Mouse (Mus musculus): ENCODE results near the gene Wscd2. TPM values are rescaled to one million over a fixed set of nuclear protein-coding genes. Genes with fewer than 3 reads are reported as not detected.
A peak's percentile ranks its signal among the peaks of the same experiment; 100 is the strongest.

Wscd2 gene
- polyA plus RNA-seq, 1 experiment from 2014 or later: 12.5 TPM

- peak overlapping the region; percentile 47 for H3K4me2 ChIP-seq
- H3K4me1 ChIP-seq: peaks cover 37% of the 10 kb centered on the region
- no peak for ATAC-seq (ENCODE audit: insufficient number of reproducible peaks, insufficient read depth, low FRiP score, low TSS enrichment, low read depth)
- no peaks in the 10 kb centered on the region for H3K9me3 ChIP-seq
- H3K9ac ChIP-seq: 0 out of 2 replicates have a peak overlapping the region, but pooled peaks have one; percentile 28
- WGBS: 28% methylated on average over 21 of the region's 21 CpGs
- H3K4me3 ChIP-seq: peak overlapping the region; percentile 24; the same call in 1 of the 2 replicates
- H3K36me3 ChIP-seq: no peaks in the 10 kb centered on the region
- no peak overlapping the region for H3K27ac ChIP-seq
- H3K27me3 ChIP-seq: peaks cover 35% of the 10 kb centered on the region
These were observed 28.0 kb upstream of the Wscd2 start for GRCm38 (mm10) chr5:113461998-113462625.

DNA sequence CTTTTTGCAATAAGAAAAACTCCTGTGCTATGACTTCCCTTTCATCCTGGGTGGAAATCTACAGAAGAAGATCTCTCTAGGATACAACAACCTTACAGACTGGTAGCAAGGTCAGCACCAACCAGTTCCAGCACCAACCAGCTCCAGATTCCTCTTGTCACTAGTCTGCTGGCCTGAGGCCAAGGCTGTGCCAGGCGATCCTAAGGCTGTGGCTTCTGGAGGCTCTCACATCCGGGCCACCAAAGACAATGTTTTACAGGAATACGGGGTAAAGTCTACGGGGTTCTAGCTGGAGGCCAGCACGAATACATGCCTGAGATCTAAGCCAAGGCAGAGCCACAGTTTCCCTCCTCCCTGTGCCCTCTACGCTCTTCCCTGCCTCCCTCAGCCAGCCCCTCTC lies 25.4 kb upstream of the Wscd2 start:
- 63% methylated on average over 6 of the region's 6 CpGs for WGBS

GRCm38 (mm10) chr5:113466536-113466935 lies 23.6 kb upstream of the Wscd2 start:
- Histone ChIP-seq H3K27ac (0 out of 2 replicates have a peak overlapping the region, but pooled peaks have one; percentile 92), H3K36me3 (no peaks in the 10 kb centered on the region), H3K4me1 (peaks cover 64% of the 10 kb centered on the region), H3K9ac (no peak overlapping the region), H3K27me3 (peaks cover 24% of the 10 kb centered on the region), H3K4me3 (no peak overlapping the region), H3K4me2 (no peak overlapping the region), H3K9me3 (no peaks in the 10 kb centered on the region)
- no peak for ATAC-seq (ENCODE audit: insufficient number of reproducible peaks, insufficient read depth, low FRiP score, low TSS enrichment, low read depth)
- 50% methylated on average over 6 of the region's 6 CpGs for WGBS

More for the DNA sequence above, 25.4 kb upstream of the Wscd2 start:
- Histone ChIP-seq H3K27ac (peak overlapping the region; percentile 60), H3K4me2 (no peak overlapping the region), H3K9me3 (no peaks in the 10 kb centered on the region), H3K9ac (0 out of 2 replicates have a peak overlapping the region, but pooled peaks have one; percentile 22), H3K4me1 (peaks cover 64% of the 10 kb centered on the region), H3K4me3 (no peak overlapping the region), H3K36me3 (no peaks in the 10 kb centered on the region), H3K27me3 (peaks cover 35% of the 10 kb centered on the region)
- no peak for ATAC-seq (ENCODE audit: insufficient number of reproducible peaks, insufficient read depth, low FRiP score, low TSS enrichment, low read depth)

DNA sequence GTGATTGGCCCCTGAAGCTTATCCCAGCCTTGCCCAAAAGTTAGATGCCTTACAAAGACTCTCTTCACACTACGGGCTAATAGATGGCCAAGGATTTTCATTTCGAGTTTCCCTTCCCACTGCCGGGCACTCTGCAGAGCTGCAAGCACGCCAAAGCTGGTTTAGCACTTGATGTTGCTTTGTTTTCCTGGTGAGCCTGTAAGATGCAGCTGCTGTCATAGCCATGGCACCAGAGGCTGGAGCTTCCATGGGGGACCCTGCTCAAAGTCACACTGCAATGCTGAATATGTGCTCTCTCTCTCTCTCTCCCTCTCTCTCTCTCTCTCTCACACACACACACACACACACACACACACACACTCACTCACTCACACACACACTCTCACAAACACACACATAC lies 23.1 kb upstream of the Wscd2 start:
- H3K27ac ChIP-seq: peak overlapping the region; percentile 92
- ATAC-seq (ENCODE audit: insufficient number of reproducible peaks, insufficient read depth, low FRiP score, low TSS enrichment, low read depth): no peak
- peaks cover 18% of the 10 kb centered on the region for H3K27me3 ChIP-seq
- H3K4me3 ChIP-seq: no peak overlapping the region
- 25% methylated on average over 4 of the region's 4 CpGs for WGBS
- H3K4me1 ChIP-seq: peaks cover 59% of the 10 kb centered on the region
- H3K9me3 ChIP-seq: no peaks in the 10 kb centered on the region
- no peak overlapping the region for H3K9ac ChIP-seq
- peak overlapping the region; percentile 51 for H3K4me2 ChIP-seq
- no peaks in the 10 kb centered on the region for H3K36me3 ChIP-seq

DNA sequence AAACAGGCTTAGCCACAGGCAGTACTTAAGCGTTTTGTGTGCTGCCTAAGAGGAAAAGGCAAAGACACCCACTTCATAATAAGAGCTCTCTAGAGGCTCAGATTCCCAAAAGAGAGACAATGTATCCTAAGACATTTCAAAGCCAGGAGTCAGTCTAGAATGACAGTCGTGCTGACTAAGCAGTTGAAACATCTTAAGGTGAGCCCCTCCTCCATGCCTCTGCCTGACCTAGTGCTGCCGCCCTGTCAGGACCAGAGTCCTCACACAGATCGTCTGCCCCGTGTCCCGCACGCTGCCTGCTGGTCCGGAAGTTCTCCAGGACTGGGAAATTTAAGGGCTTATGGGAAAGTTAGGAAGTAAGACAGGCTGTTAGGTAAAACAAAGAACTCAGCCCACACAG lies 22.4 kb upstream of the Wscd2 start:
- under 1% methylated on average over 8 of the region's 8 CpGs for WGBS
- Histone ChIP-seq H3K9me3 (no peaks in the 10 kb centered on the region), H3K36me3 (no peaks in the 10 kb centered on the region), H3K27me3 (peaks cover 12% of the 10 kb centered on the region), H3K27ac (peak overlapping the region; percentile 92), H3K4me1 (peaks cover 52% of the 10 kb centered on the region), H3K4me2 (peak overlapping the region; percentile 51), H3K9ac (peak overlapping the region; percentile 12; the same call in 1 of the 2 replicates), H3K4me3 (no peak overlapping the region)
- no peak for ATAC-seq (ENCODE audit: insufficient number of reproducible peaks, insufficient read depth, low FRiP score, low TSS enrichment, low read depth)

- 50% methylated on average over 5 of the region's 5 CpGs for WGBS
- ATAC-seq (ENCODE audit: insufficient number of reproducible peaks, insufficient read depth, low FRiP score, low TSS enrichment, low read depth): no peak
These were observed 21.5 kb upstream of the Wscd2 start for GRCm38 (mm10) chr5:113468625-113469024.

DNA sequence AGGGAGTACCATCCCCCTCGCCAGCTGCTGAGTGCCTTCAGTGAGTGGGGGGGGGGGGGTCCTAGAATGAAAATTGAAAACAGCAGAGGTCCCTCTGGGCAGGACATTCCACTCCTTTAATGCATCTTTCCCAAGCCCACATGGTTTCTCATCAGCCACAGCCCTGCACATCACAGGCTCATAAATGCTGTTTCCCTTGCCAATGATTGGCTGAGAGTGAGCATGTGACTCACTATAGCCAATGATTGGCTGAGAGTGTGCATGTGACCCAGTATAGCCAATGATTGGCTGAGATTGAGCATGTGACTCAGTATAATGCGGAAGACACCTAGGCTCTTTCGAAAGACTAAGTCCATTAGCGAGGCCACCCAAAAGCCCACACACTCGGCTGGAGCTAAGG lies 20.9 kb upstream of the Wscd2 start:
- Histone ChIP-seq H3K4me2 (peak overlapping the region; percentile 51), H3K4me3 (no peak overlapping the region), H3K27me3 (no peaks in the 10 kb centered on the region), H3K9me3 (no peaks in the 10 kb centered on the region), H3K4me1 (peaks cover 44% of the 10 kb centered on the region), H3K9ac (no peak overlapping the region), H3K27ac (peak overlapping the region; percentile 92), H3K36me3 (no peaks in the 10 kb centered on the region)
- peak; percentile 76 for ATAC-seq (ENCODE audit: insufficient number of reproducible peaks, insufficient read depth, low FRiP score, low TSS enrichment, low read depth)
- 70% methylated on average over 5 of the region's 5 CpGs for WGBS

More at GRCm38 (mm10) chr5:113468625-113469024, 21.5 kb upstream of the Wscd2 start:
- peaks cover 47% of the 10 kb centered on the region for H3K4me1 ChIP-seq
- H3K9ac ChIP-seq: peak overlapping the region; percentile 12; the same call in 1 of the 2 replicates
- H3K36me3 ChIP-seq: no peaks in the 10 kb centered on the region
- no peak overlapping the region for H3K4me3 ChIP-seq
- H3K27me3 ChIP-seq: peaks cover 3% of the 10 kb centered on the region; the same call in 1 of the 2 replicates
- H3K4me2 ChIP-seq: peak overlapping the region; percentile 51
- H3K9me3 ChIP-seq: no peaks in the 10 kb centered on the region
- peak overlapping the region; percentile 92 for H3K27ac ChIP-seq

DNA sequence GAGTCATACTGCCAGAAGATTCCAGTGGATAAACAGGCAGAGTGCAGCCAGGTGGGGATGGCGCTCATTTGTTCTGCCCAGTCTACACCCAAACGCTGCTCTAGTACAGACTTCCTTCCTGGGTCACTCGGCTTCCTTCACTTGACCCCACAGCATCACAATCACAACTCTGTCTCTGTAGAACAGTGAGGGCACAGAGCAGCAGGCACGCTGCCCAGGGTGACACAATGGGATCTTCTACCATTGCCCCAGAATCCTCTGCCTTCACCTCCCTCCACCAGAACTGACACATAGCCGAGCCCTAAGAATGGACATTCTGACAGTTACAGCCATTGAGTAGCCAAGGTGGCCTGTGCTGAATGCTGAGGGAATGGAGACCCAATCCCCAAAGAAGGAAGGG lies 20.3 kb upstream of the Wscd2 start:
- no peak overlapping the region for H3K4me3 ChIP-seq
- peaks cover 42% of the 10 kb centered on the region for H3K4me1 ChIP-seq
- 0 out of 2 replicates have a peak overlapping the region, but pooled peaks have one; percentile 21 for H3K4me2 ChIP-seq
- H3K36me3 ChIP-seq: no peaks in the 10 kb centered on the region
- H3K27ac ChIP-seq: peak overlapping the region; percentile 92
- ATAC-seq (ENCODE audit: insufficient number of reproducible peaks, insufficient read depth, low FRiP score, low TSS enrichment, low read depth): no peak
- WGBS: 88% methylated on average over 5 of the region's 5 CpGs
- H3K27me3 ChIP-seq: no peaks in the 10 kb centered on the region
- no peaks in the 10 kb centered on the region for H3K9me3 ChIP-seq
- H3K9ac ChIP-seq: no peak overlapping the region

GRCm38 (mm10) chr5:113471417-113471816 lies 18.7 kb upstream of the Wscd2 start:
- H3K4me2 ChIP-seq: no peak overlapping the region
- H3K36me3 ChIP-seq: no peaks in the 10 kb centered on the region
- no peaks in the 10 kb centered on the region for H3K9me3 ChIP-seq
- ATAC-seq (ENCODE audit: insufficient number of reproducible peaks, insufficient read depth, low FRiP score, low TSS enrichment, low read depth): no peak
- no peak overlapping the region for H3K27ac ChIP-seq
- no peaks in the 10 kb centered on the region for H3K27me3 ChIP-seq
- no peak overlapping the region for H3K4me3 ChIP-seq
- no peak overlapping the region for H3K9ac ChIP-seq
- 44% methylated on average over 4 of the region's 4 CpGs for WGBS
- H3K4me1 ChIP-seq: peaks cover 39% of the 10 kb centered on the region

GRCm38 (mm10) chr5:113472339-113472738 lies 17.8 kb upstream of the Wscd2 start:
- H3K4me2 ChIP-seq: no peak overlapping the region
- H3K36me3 ChIP-seq: no peaks in the 10 kb centered on the region
- 58% methylated on average over 7 of the region's 7 CpGs for WGBS

DNA sequence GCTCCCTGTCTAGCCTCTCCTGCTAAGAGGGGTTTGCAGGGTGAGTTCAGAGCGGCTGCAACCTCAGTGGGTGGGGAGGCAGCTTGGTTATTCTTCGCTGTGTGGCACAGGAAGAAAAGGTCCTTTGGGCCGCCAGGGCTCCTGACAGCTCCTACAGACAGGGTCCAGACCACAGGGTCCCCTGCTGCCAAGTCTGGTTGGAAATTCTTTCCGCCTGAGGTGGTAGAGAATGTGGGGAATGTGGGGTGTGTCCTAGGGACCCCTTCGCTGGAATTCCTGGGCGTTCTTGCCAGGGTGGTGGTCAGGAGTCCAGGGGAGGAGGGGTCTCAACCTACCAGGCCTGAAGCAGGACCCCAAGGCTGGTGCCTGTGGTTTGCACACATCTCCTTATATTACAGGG lies 13.3 kb upstream of the Wscd2 start:
- H3K36me3 ChIP-seq: no peaks in the 10 kb centered on the region
- H3K4me2 ChIP-seq: no peak overlapping the region
- no peak overlapping the region for H3K4me3 ChIP-seq
- H3K4me1 ChIP-seq: peaks cover 11% of the 10 kb centered on the region
- H3K27me3 ChIP-seq: no peaks in the 10 kb centered on the region
- H3K9me3 ChIP-seq: no peaks in the 10 kb centered on the region
- ATAC-seq (ENCODE audit: insufficient number of reproducible peaks, insufficient read depth, low FRiP score, low TSS enrichment, low read depth): no peak
- H3K27ac ChIP-seq: peak overlapping the region; percentile 64; the same call in 1 of the 2 replicates
- H3K9ac ChIP-seq: peak overlapping the region; percentile 40; the same call in 1 of the 2 replicates
- WGBS: 13% methylated on average over 6 of the region's 6 CpGs

More at GRCm38 (mm10) chr5:113472339-113472738, 17.8 kb upstream of the Wscd2 start:
- ATAC-seq (ENCODE audit: insufficient number of reproducible peaks, insufficient read depth, low FRiP score, low TSS enrichment, low read depth): no peak
- no peak overlapping the region for H3K9ac ChIP-seq
- H3K27me3 ChIP-seq: no peaks in the 10 kb centered on the region
- no peak overlapping the region for H3K27ac ChIP-seq
- no peaks in the 10 kb centered on the region for H3K9me3 ChIP-seq
- no peak overlapping the region for H3K4me3 ChIP-seq
- peaks cover 38% of the 10 kb centered on the region for H3K4me1 ChIP-seq

DNA sequence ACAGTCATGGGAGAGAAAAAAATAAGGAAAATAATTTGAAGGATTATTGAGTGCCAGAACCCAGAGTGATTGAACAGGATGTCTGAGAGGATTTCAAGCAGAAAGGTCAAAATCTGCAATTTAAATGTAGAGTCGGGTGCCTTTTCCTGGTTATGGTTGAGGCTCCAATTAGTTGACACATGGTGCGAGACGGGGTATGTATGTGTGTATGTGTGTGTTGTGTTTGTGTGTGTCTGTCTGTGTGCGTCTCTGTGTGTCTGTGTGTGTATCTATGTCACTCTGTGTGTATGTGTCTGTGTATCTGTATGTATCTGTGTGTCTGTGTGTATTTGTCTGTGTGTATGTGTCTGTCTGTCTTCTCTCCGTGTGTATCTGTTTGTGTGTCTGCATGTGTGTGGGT lies 11.1 kb upstream of the Wscd2 start:
- Histone ChIP-seq H3K27ac (no peak overlapping the region), H3K9me3 (no peaks in the 10 kb centered on the region), H3K9ac (no peak overlapping the region), H3K27me3 (no peaks in the 10 kb centered on the region), H3K36me3 (no peaks in the 10 kb centered on the region), H3K4me3 (no peak overlapping the region), H3K4me2 (no peak overlapping the region), H3K4me1 (peaks cover 11% of the 10 kb centered on the region)
- no peak for ATAC-seq (ENCODE audit: insufficient number of reproducible peaks, insufficient read depth, low FRiP score, low TSS enrichment, low read depth)
- 72% methylated on average over 5 of the region's 5 CpGs for WGBS

Data from embryonic facial prominence, embryonic 13.5 days (tissue).